Mouse (Mus musculus): ENCODE measurements around the gene Hyal1. TPM values are rescaled to one million over a fixed set of nuclear protein-coding genes. Genes with fewer than 3 reads are reported as not detected.

The Hyal1 gene
- total and polyA plus RNA-seq, 3 experiments, result 0.40 to 0.59 TPM; not detected in 1

DNA sequence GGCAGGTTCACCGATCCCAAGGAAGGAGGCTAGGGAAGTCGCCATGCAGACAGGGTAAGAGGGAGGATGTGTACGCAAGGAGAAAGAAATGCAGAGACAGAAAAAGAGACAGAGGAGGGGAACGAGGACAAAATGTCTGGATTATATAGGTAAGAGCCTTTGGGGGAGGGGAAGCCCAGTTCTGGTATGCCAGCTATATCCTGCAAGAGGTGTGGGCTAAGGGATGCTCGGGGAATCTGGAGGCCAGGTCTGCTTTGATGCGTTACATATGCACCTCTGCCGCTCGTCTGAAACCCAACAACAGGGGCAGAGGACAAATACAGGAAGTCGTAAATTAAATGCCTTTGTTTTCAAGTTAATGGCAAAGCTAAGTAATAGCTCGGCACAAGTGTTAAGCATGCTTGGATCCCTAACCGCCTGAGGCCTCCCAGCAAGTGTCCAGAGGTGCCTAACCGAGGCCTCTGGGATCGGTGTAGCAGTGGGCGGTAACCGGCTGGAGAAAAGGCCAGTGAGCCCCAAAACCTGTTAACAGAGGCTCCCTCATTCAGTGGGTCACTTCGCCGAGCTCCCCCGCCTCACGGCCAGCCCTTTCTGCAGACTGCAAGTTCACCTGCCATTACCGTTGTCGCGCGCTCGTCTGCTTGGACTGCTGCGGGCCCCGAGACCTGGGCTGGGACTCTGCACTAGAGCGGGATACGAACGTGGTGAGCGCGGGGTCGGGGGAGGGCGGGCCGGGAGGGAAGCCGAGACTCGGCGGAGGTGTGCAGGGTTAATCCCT lies 23.0 kb upstream of the Hyal1 start:
- Histone ChIP-seq H3K4me2 (ENCODE audit: insufficient read depth, low read depth, poor library complexity, severe bottlenecking) (peak overlapping the region; percentile 77), H3K9me3 (replicated peaks; ENCODE audit: low read length) (no peaks in the 10 kb centered on the region), H3K36me3 (replicated peaks in 1 of 2; ENCODE audit: control insufficient read depth in 1 of 2, insufficient read depth in 1 of 2, low read length in 1 of 2) (peaks cover 21 to 40% of the 10 kb centered on the region in 2 experiments), H3K4me1 (ENCODE audit: control insufficient read depth in 1 of 2, insufficient read depth in 2 of 2) (peaks cover 10 to 30% of the 10 kb centered on the region in 2 experiments), H3K79me2 (replicated peaks; ENCODE audit: control insufficient read depth, extremely low read depth, insufficient read depth, poor library complexity, severe bottlenecking) (peaks cover 29% of the 10 kb centered on the region), H3K27ac (ENCODE audit: insufficient read depth, low read depth) (no peak overlapping the region), H3K9ac (ENCODE audit: insufficient read depth, low read depth) (peak overlapping the region; percentile 62), H3K4me3 (replicated peaks in 1 of 3; ENCODE audit: low read depth in 2 of 3, low read length in 2 of 3, poor library complexity in 1 of 3) (peak overlapping the region; percentile 68 to 81 (median 69)), H3K27me3 (replicated peaks) (no peaks in the 10 kb centered on the region)
- in situ Hi-C loops (cut with MboI; ENCODE audit: low pct_ligation_motif_present, low pct_unique_long_range_greater_than_20kb, low sequenced_read_pairs), result no loop called here
- no peak for DNase-seq (ENCODE audit: extremely low read depth)
- TF ChIP-seq POLR2AphosphoS2 (IDR thresholded peaks at IDR 0.05; ENCODE audit: low read depth, low read length), result no peak
- TF ChIP-seq PAX5 (IDR thresholded peaks at IDR 0.05; ENCODE audit: low read length), result no peak
- no peak for TF ChIP-seq HCFC1 (IDR thresholded peaks at IDR 0.05; ENCODE audit: low read depth, low read length)
- no peak for TF ChIP-seq USF1 (IDR thresholded peaks at IDR 0.05; ENCODE audit: low read depth, low read length)
- TF ChIP-seq MAZ (IDR thresholded peaks at IDR 0.05; ENCODE audit: low read depth, low read length), result no peak
- TF ChIP-seq CHD1 (IDR thresholded peaks at IDR 0.05; ENCODE audit: low read depth, low read length), result no peak
- TF ChIP-seq SMC3 (IDR thresholded peaks at IDR 0.05; ENCODE audit: low read depth, low read length), result no peak
- TF ChIP-seq MAX (IDR thresholded peaks at IDR 0.05; ENCODE audit: low read length), result no peak
- TF ChIP-seq MAFK (IDR thresholded peaks at IDR 0.05; ENCODE audit: insufficient replicate concordance, low read length), result no peak
- TF ChIP-seq GABPA (IDR thresholded peaks at IDR 0.05; ENCODE audit: insufficient replicate concordance, low read depth, low read length), result no peak
- TF ChIP-seq USF2 (conservative IDR thresholded peaks at IDR 0.05; ENCODE audit: low read depth, low read length), result no peak
- TF ChIP-seq MXI1 (IDR thresholded peaks at IDR 0.05; ENCODE audit: low read depth, low read length), result no peak
- TF ChIP-seq IRF4 (IDR thresholded peaks at IDR 0.05; ENCODE audit: low read depth, low read length), result no peak
- dilution Hi-C loops (cut with MboI; ENCODE audit: extremely low pct_ligation_motif_present, extremely low pct_unique_long_range_greater_than_20kb, low sequenced_read_pairs), result no loop called here

DNA sequence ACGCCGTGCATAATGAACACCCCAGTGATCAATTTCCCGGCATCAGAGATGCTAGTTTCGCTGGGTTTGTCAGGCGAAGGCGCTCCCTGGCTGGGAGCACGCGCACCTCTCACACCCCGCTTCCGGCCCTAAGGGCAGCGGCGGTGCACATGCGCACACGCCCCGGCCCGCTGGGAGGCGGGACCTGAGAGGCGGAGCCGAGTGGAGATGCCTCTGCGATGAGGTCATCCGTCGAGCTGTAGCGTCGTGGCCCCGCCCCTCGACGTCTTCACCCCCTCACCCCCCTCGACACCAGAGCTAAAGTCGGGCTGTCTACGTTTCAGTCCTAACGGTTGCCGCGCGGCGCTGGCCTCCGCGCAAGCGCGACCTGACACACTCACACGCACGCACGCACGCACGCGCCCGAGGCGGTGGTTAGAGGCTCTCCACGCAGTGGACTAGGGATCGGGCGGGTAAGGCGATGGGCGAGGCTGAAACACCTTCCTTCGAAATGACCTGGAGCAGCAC lies 22.4 kb upstream of the Hyal1 start:
- in situ Hi-C loops (cut with MboI; ENCODE audit: low pct_ligation_motif_present, low pct_unique_long_range_greater_than_20kb, low sequenced_read_pairs), result no loop called here
- peak; percentile 97 for DNase-seq (ENCODE audit: extremely low read depth)
- peak overlapping the region; percentile 82 for H3K27ac ChIP-seq (ENCODE audit: insufficient read depth, low read depth)
- TF ChIP-seq POLR2AphosphoS2 (IDR thresholded peaks at IDR 0.05; ENCODE audit: low read depth, low read length) (peak; percentile 85), E2F4 (IDR thresholded peaks at IDR 0.05; ENCODE audit: insufficient replicate concordance, low read depth, low read length) (0 out of 2 replicates have a peak, but pooled peaks have one; percentile 48), ZKSCAN1 (IDR thresholded peaks at IDR 0.05; ENCODE audit: borderline replicate concordance, low read depth, low read length) (no peak), NRF1 (IDR thresholded peaks at IDR 0.05; ENCODE audit: low read depth, low read length) (peak; percentile 88), SIN3A (IDR thresholded peaks at IDR 0.05; ENCODE audit: low read length) (peak; percentile 77), KAT2A (IDR thresholded peaks at IDR 0.05; ENCODE audit: insufficient replicate concordance, low read length) (0 out of 2 replicates have a peak, but pooled peaks have one; percentile 12), MAFK (IDR thresholded peaks at IDR 0.05; ENCODE audit: insufficient replicate concordance, low read length) (no peak), IRF4 (IDR thresholded peaks at IDR 0.05; ENCODE audit: low read depth, low read length) (no peak; the same call in 1 of the 2 replicates), USF1 (IDR thresholded peaks at IDR 0.05; ENCODE audit: low read depth, low read length) (no peak), RCOR1 (conservative IDR thresholded peaks at IDR 0.05; ENCODE audit: low read depth, low read length) (no peak), MEF2A (IDR thresholded peaks at IDR 0.05; ENCODE audit: borderline replicate concordance, low read depth, low read length) (peak; percentile 6; the same call in 1 of the 2 replicates), PAX5 (IDR thresholded peaks at IDR 0.05; ENCODE audit: low read length) (no peak), MXI1 (IDR thresholded peaks at IDR 0.05; ENCODE audit: low read depth, low read length) (peak; percentile 92), NELFE (IDR thresholded peaks at IDR 0.05; ENCODE audit: low read depth, low read length) (peak; percentile 77), EP300 (IDR thresholded peaks at IDR 0.05; ENCODE audit: low read length) (no peak), JUND (conservative IDR thresholded peaks at IDR 0.05; ENCODE audit: low read depth, low read length) (no peak), MAZ (IDR thresholded peaks at IDR 0.05; ENCODE audit: low read depth, low read length) (peak; percentile 80; the same call in 1 of the 2 replicates), HCFC1 (IDR thresholded peaks at IDR 0.05; ENCODE audit: low read depth, low read length) (peak; percentile 42), TCF12 (IDR thresholded peaks at IDR 0.05; ENCODE audit: low read depth, low read length) (peak; percentile 77), CHD1 (IDR thresholded peaks at IDR 0.05; ENCODE audit: low read depth, low read length) (no peak), ZC3H11A (IDR thresholded peaks at IDR 0.05; ENCODE audit: low read depth, low read length) (no peak), GABPA (IDR thresholded peaks at IDR 0.05; ENCODE audit: insufficient replicate concordance, low read depth, low read length) (no peak), RAD21 (IDR thresholded peaks at IDR 0.05; ENCODE audit: low read depth, low read length) (no peak), ZMIZ1 (IDR thresholded peaks at IDR 0.05; ENCODE audit: low read depth, low read length) (peak; percentile 74)

More for the DNA sequence above, 22.4 kb upstream of the Hyal1 start:
- Histone ChIP-seq H3K4me1 (ENCODE audit: control insufficient read depth in 1 of 2, insufficient read depth in 2 of 2) (peaks cover 10 to 30% of the 10 kb centered on the region in 2 experiments), H3K36me3 (replicated peaks in 1 of 2; ENCODE audit: control insufficient read depth in 1 of 2, insufficient read depth in 1 of 2, low read length in 1 of 2) (peaks cover 26 to 46% of the 10 kb centered on the region in 2 experiments), H3K4me2 (ENCODE audit: insufficient read depth, low read depth, poor library complexity, severe bottlenecking) (peak overlapping the region; percentile 77; the same call in 1 of the 2 replicates), H3K9me3 (replicated peaks; ENCODE audit: low read length) (no peaks in the 10 kb centered on the region), H3K27me3 (replicated peaks) (no peaks in the 10 kb centered on the region), H3K79me2 (replicated peaks; ENCODE audit: control insufficient read depth, extremely low read depth, insufficient read depth, poor library complexity, severe bottlenecking) (peaks cover 29% of the 10 kb centered on the region), H3K9ac (ENCODE audit: insufficient read depth, low read depth) (peak overlapping the region; percentile 77), H3K4me3 (replicated peaks in 1 of 3; ENCODE audit: low read depth in 2 of 3, low read length in 2 of 3, poor library complexity in 1 of 3) (peak overlapping the region; percentile 69 to 91 (median 83))
- dilution Hi-C loops (cut with MboI; ENCODE audit: extremely low pct_ligation_motif_present, extremely low pct_unique_long_range_greater_than_20kb, low sequenced_read_pairs), result no loop called here
